Mouse (Mus musculus): ENCODE data around the gene Ift20.

Ift20 gene

GRCm38 (mm10) chr11:78536080-78536689 is at the start of gene Ift20, which contains the start of gene Tnfaip1:
Ift20 (plus strand) TSS chr11:78536361.
Tnfaip1 (minus strand) TSS chr11:78536332.
- peak; percentile 98 for DNase-seq (ENCODE audit: low read depth)

- DNase-seq (ENCODE audit: low read depth): peak; percentile 51
Measured at GRCm38 (mm10) chr11:78488168-78488567, 48.0 kb upstream of the Ift20 start.

- no peak for DNase-seq (ENCODE audit: low read depth)
Measured at GRCm38 (mm10) chr11:78490781-78491241, 45.4 kb upstream of the Ift20 start.

GRCm38 (mm10) chr11:78495904-78496303 is 40.3 kb upstream of the Ift20 start:
- peak; percentile 53 for DNase-seq (ENCODE audit: low read depth)

GRCm38 (mm10) chr11:78497071-78497541 is 39.1 kb upstream of the Ift20 start:
- DNase-seq (ENCODE audit: low read depth): no peak

GRCm38 (mm10) chr11:78497544-78498522 is 38.3 kb upstream of the Ift20 start, which contains the start of gene Sarm1:
Sarm1 (minus strand) TSS chr11:78497754.
- peak; percentile 97 for DNase-seq (ENCODE audit: low read depth)

- DNase-seq (ENCODE audit: low read depth): no peak
Measured at GRCm38 (mm10) chr11:78499004-78499403, 37.2 kb upstream of the Ift20 start, which contains the start of gene Vtn. Vtn (plus strand) TSS chr11:78499091.

- DNase-seq (ENCODE audit: low read depth): no peak
Measured at GRCm38 (mm10) chr11:78499543-78499942, 36.6 kb upstream of the Ift20 start.

- no peak for DNase-seq (ENCODE audit: low read depth)
Measured at GRCm38 (mm10) chr11:78500623-78501202, 35.4 kb upstream of the Ift20 start.

- no peak for DNase-seq (ENCODE audit: low read depth)
Measured at GRCm38 (mm10) chr11:78501529-78501928, 34.6 kb upstream of the Ift20 start.

GRCm38 (mm10) chr11:78502909-78503650 is 33.1 kb upstream of the Ift20 start, which contains the start of gene Sebox:
Sebox (plus strand) TSS chr11:78503447.
- DNase-seq (ENCODE audit: low read depth): no peak

GRCm38 (mm10) chr11:78505430-78505829 is 30.7 kb upstream of the Ift20 start:
- DNase-seq (ENCODE audit: low read depth): no peak

- DNase-seq (ENCODE audit: low read depth): no peak
Measured at GRCm38 (mm10) chr11:78509148-78509547, 27.0 kb upstream of the Ift20 start.

- DNase-seq (ENCODE audit: low read depth): peak; percentile 87
Measured at GRCm38 (mm10) chr11:78512025-78512957, 23.9 kb upstream of the Ift20 start, which contains the start of the genes Tmem199 and Poldip2. Tmem199 (minus strand) TSS chr11:78512172. Poldip2 (plus strand) TSS chr11:78512193.

GRCm38 (mm10) chr11:78513106-78513790 is 22.9 kb upstream of the Ift20 start:
- no peak for DNase-seq (ENCODE audit: low read depth)

- DNase-seq (ENCODE audit: low read depth): no peak
Measured at GRCm38 (mm10) chr11:78515549-78516325, 20.4 kb upstream of the Ift20 start.

GRCm38 (mm10) chr11:78518931-78519330 is 17.2 kb upstream of the Ift20 start:
- no peak for DNase-seq (ENCODE audit: low read depth)

- no peak for DNase-seq (ENCODE audit: low read depth)
Measured at GRCm38 (mm10) chr11:78521880-78522279, 14.3 kb upstream of the Ift20 start.
